Mouse (Mus musculus): ENCODE data around the gene Lin37.

Lin37 gene

GRCm38 (mm10) chr7:30559443-30559954, at the start of gene Lin37:
Gene Lin37 (minus strand): TSS chr7:30559838.
- DNase-seq = peak; percentile 97 to 99

- DNase-seq = no peak
These were observed 48.8 kb upstream of the Lin37 start for GRCm38 (mm10) chr7:30608476-30608875.

GRCm38 (mm10) chr7:30607706-30608309, 48.2 kb upstream of the Lin37 start:
- DNase-seq = peak; percentile 59 to 60

- no peak for DNase-seq
These were observed 45.3 kb upstream of the Lin37 start for GRCm38 (mm10) chr7:30604944-30605343.

- DNase-seq = no peak
These were observed 44.8 kb upstream of the Lin37 start for GRCm38 (mm10) chr7:30604424-30604823.

- no peak for DNase-seq
These were observed 42.9 kb upstream of the Lin37 start for GRCm38 (mm10) chr7:30602583-30602982.

GRCm38 (mm10) chr7:30600651-30601050, 41.0 kb upstream of the Lin37 start:
- peak; percentile 23 to 39 for DNase-seq

- peak; percentile 97 to 98 for DNase-seq
These were observed 40.3 kb upstream of the Lin37 start for GRCm38 (mm10) chr7:30599933-30600353.

GRCm38 (mm10) chr7:30598786-30599185, 39.1 kb upstream of the Lin37 start, which contains the start of gene Zbtb32:
Gene Zbtb32 (minus strand): TSS chr7:30598909.
- DNase-seq = no peak

- no peak for DNase-seq
These were observed 37.2 kb upstream of the Lin37 start for GRCm38 (mm10) chr7:30596811-30597210.

- no peak for DNase-seq
These were observed 36.5 kb upstream of the Lin37 start for GRCm38 (mm10) chr7:30596093-30596492.

- DNase-seq = no peak
These were observed 34.9 kb upstream of the Lin37 start for GRCm38 (mm10) chr7:30594510-30595024.

- no peak for DNase-seq
These were observed 34.2 kb upstream of the Lin37 start for GRCm38 (mm10) chr7:30593579-30594509.

- no peak for DNase-seq
These were observed 33.3 kb upstream of the Lin37 start for GRCm38 (mm10) chr7:30592772-30593423.

GRCm38 (mm10) chr7:30591605-30591951, 31.9 kb upstream of the Lin37 start:
- DNase-seq = no peak

GRCm38 (mm10) chr7:30590927-30591604, 31.4 kb upstream of the Lin37 start:
- DNase-seq = no peak

- peak; percentile 82 to 88 for DNase-seq
These were observed 30.0 kb upstream of the Lin37 start for GRCm38 (mm10) chr7:30589435-30590301.

- peak; percentile 96 to 98 for DNase-seq
These were observed 29.2 kb upstream of the Lin37 start, which contains the start of gene Kmt2b for GRCm38 (mm10) chr7:30588676-30589434. Gene Kmt2b (minus strand): TSS chr7:30588726.

- peak in 1 of 2 experiments; percentile 46 for DNase-seq
These were observed 28.4 kb upstream of the Lin37 start for GRCm38 (mm10) chr7:30587842-30588667.
